Mouse (Mus musculus) liver, postnatal 0 days (tissue): ENCODE data around the gene Ccdc28a. TPM values are rescaled to one million over a fixed set of nuclear protein-coding genes. Genes with fewer than 3 reads are reported as not detected.

Experiments used
- ATAC-seq: fragments of 200-750 bp; cut with Nextera tagmentation; 2 replicates; pipeline ENCODE4 v1.8.0; 2017; ENCODE audit warnings: mild to moderate bottlenecking, moderate library complexity
- DNase-seq: peaks from one replicate; pipeline ENCODE4 v3.0.0-alpha.2; 2016
- H3K27ac ChIP-seq: fragments of 300-500 bp; sonication (generic); 2 replicates; pipeline ENCODE4 v1.5.1; 2014; ENCODE audit warnings: antibody characterized with exemption, moderate library complexity, mild to moderate bottlenecking, low read depth
- H3K27me3 ChIP-seq: fragments of 300-500 bp; sonication (generic); 2 replicates; pipeline ENCODE4 v1.6.1; 2014; ENCODE audit warnings: low read length, control low read depth, mixed read lengths; ENCODE audit not compliant: insufficient read depth
- H3K36me3 ChIP-seq: fragments of 300-500 bp; sonication (generic); replicated peaks from 2 replicates; pipeline ENCODE4 v1.6.1; 2014; ENCODE audit warnings: mild to moderate bottlenecking, control low read depth, low read length, moderate library complexity, mixed read lengths; ENCODE audit not compliant: insufficient read depth
- H3K4me1 ChIP-seq: fragments of 300-500 bp; sonication (generic); 2 replicates; pipeline ENCODE4 v1.6.1; 2014; ENCODE audit warnings: antibody characterized with exemption, mild to moderate bottlenecking, control low read depth; ENCODE audit not compliant: insufficient read depth
- H3K4me2 ChIP-seq: fragments of 300-500 bp; sonication (generic); 2 replicates; pipeline ENCODE4 v1.6.1; 2014; ENCODE audit warnings: low read depth, mild to moderate bottlenecking, low read length, moderate library complexity, mixed read lengths
- H3K4me3 ChIP-seq: fragments of 300-500 bp; sonication (generic); 2 replicates; pipeline ENCODE4 v1.5.1; 2014; ENCODE audit warnings: low read depth, low read length
- H3K9ac ChIP-seq: fragments of 300-500 bp; sonication (generic); replicated peaks from 2 replicates; pipeline ENCODE4 v1.6.1; 2014; ENCODE audit warnings: mild to moderate bottlenecking, moderate library complexity
- H3K9me3 ChIP-seq: fragments of 300-500 bp; sonication (generic); 2 replicates; pipeline ENCODE4 v1.6.1; 2016; ENCODE audit warnings: mild to moderate bottlenecking, control low read depth, low read length, mixed read lengths
- CTCF ChIP-seq: sonication (generic); IDR thresholded peaks from 2 replicates; pipeline ENCODE4 v1.5.1; 2016; ENCODE audit warnings: antibody characterized with exemption, low read depth
- EP300 ChIP-seq: IDR thresholded peaks from 2 replicates; pipeline ENCODE4 v1.6.1; 2016; ENCODE audit warnings: antibody characterized with exemption, low read depth, mild to moderate bottlenecking
- WGBS: fragments of 180-500 bp; shearing (Covaris S2); extraction: QIAGEN DNeasy Blood & Tissue Kit; methylation state at CpG from one replicate; pipeline ENCODE4 v1.1.7; 2014; ENCODE audit not compliant: insufficient replicate concordance; 5-methylcytosine and 5-hydroxymethylcytosine counted together
- polyA plus RNA-seq: library from polyadenylated mRNA; unstranded; fragments of >200 nt; fragmentation: Nextera tagmentation; extraction: Ambion mirVana; gene quantifications from 2 replicates; pipeline ENCODE4 v1.2.1, GENCODE M21; 2015

The Ccdc28a gene
- polyA plus RNA-seq, 1 experiment from 2014 or later: 9.0 TPM

DNA sequence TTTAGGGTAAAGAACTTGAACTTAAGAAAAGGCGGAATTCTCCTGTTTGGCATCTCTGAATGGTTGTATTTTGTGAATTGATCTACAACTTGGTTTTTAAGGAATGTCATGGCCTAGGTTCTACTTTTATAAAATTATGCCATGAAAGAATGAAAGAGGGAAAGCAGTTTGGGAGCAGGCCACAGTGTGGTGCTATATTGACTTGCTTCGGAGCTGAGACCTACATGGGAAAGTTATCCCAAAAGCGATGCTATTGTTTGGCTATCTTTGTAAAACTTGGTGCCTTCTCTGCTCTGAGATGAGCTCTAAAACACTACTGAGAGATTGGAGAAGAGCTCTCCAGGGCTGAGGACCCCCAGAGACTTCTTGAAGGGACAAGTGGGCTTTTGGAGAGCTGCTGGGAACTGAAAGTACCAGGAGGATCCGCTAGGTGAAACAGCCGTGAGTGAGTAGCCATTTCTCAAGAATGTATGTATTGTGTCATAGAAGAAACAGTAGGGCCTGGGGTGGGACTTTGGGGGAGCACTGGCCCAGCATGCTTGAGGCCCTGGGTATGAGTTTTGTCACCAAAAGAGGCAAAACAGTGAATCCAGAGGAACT, 1.6 kb upstream of the Ccdc28a start:
- TF ChIP-seq EP300 (no peak), CTCF (no peak)
- WGBS: 74% methylated on average over 5 of the region's 5 CpGs
- H3K36me3 ChIP-seq: no peaks in the 10 kb centered on the region

DNA sequence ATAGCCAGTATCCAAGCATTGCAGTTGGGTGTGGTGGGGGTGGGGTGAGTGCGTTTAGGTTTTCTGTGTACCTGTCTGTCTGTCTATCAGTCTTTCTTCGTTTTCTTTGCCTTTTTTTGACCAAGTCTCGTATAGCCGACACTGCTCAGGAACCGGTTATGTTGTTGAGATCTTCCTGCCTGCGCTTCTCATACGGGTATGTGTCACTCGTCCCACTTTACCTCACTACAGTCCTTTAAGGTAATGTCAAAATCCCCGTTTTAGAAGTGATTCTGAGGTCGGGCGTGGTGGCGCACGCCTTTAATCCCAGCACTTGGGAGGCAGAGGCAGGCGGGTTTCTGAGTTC, 577 bp upstream of the Ccdc28a start:
- Histone ChIP-seq H3K27ac (0 out of 2 replicates have a peak overlapping the region, but pooled peaks have one; percentile 94), H3K9me3 (no peaks in the 10 kb centered on the region), H3K4me2 (peak overlapping the region; percentile 77), H3K4me1 (peaks cover 4% of the 10 kb centered on the region), H3K36me3 (no peaks in the 10 kb centered on the region), H3K27me3 (no peaks in the 10 kb centered on the region), H3K9ac (no peak overlapping the region), H3K4me3 (peak overlapping the region; percentile 93)
- DNase-seq: no peak
- WGBS: 14% methylated on average over 14 of the region's 14 CpGs
- no peak for ATAC-seq
- TF ChIP-seq CTCF (no peak), EP300 (no peak)

More for the DNA sequence above, 1.6 kb upstream of the Ccdc28a start:
- ATAC-seq (no peak), DNase-seq (no peak)
- Histone ChIP-seq H3K9me3 (no peaks in the 10 kb centered on the region), H3K4me3 (no peak overlapping the region), H3K27me3 (no peaks in the 10 kb centered on the region), H3K4me2 (no peak overlapping the region), H3K27ac (no peak overlapping the region), H3K9ac (no peak overlapping the region), H3K4me1 (peaks cover 4% of the 10 kb centered on the region)

DNA sequence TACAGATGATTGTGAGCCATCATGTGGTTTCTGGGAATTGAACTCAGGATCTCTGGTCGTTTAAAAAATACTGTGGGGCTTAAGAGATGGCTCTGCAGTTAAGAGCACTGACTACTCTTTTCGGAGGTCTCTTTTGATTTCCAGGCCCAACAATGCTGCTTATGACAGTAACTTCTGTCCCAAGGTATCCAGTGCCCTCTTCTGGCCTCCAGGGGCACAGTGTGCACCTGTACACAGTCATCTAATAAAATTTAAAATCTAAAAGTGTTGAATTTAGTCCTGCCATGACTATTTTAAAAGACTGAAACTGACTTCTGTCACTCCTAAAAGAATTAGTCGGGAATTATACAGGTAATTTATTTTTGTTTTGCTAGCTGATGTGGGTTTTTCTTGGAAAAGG, 907 bp downstream of the Ccdc28a start:
- peak overlapping the region; percentile 77 for H3K4me2 ChIP-seq
- no peak overlapping the region for H3K9ac ChIP-seq
- no peak for ATAC-seq
- no peaks in the 10 kb centered on the region for H3K9me3 ChIP-seq
- H3K4me3 ChIP-seq: 0 out of 2 replicates have a peak overlapping the region, but pooled peaks have one; percentile 93
- peak overlapping the region; percentile 94 for H3K27ac ChIP-seq
- 39% methylated on average over 3 of the region's 3 CpGs for WGBS
- DNase-seq: no peak
- H3K36me3 ChIP-seq: no peaks in the 10 kb centered on the region
- TF ChIP-seq EP300: no peak
- TF ChIP-seq CTCF: peak; percentile 41
- no peaks in the 10 kb centered on the region for H3K27me3 ChIP-seq
- H3K4me1 ChIP-seq: peaks cover 4% of the 10 kb centered on the region

DNA sequence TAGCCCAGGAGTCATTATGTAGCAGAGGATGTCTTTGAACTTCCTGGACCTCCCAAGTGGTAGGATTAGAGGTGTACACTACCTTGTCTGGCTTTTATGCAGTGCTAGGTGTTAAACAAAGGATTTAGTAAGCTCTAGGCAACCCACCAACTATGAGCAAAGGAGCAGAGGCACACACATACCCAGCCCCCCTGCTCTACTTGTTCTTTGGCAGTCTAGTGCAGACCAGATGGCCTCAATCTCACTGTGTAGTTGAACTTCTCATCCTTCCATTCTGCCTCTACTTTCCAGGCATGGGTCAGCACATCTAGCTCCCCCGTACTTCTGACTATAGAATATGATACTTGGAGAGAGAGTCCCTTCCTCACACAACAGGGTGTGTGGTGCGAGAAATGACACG, 10.4 kb downstream of the Ccdc28a start:
- H3K9me3 ChIP-seq: no peaks in the 10 kb centered on the region
- H3K27ac ChIP-seq: no peak overlapping the region
- 94% methylated on average over 3 of the region's 3 CpGs for WGBS
- H3K36me3 ChIP-seq: no peaks in the 10 kb centered on the region
- no peaks in the 10 kb centered on the region for H3K27me3 ChIP-seq
- H3K9ac ChIP-seq: no peak overlapping the region
- TF ChIP-seq CTCF: no peak
- TF ChIP-seq EP300: no peak
- no peak overlapping the region for H3K4me3 ChIP-seq
- no peak overlapping the region for H3K4me2 ChIP-seq
- DNase-seq (no peak), ATAC-seq (no peak)
- no peaks in the 10 kb centered on the region for H3K4me1 ChIP-seq

DNA sequence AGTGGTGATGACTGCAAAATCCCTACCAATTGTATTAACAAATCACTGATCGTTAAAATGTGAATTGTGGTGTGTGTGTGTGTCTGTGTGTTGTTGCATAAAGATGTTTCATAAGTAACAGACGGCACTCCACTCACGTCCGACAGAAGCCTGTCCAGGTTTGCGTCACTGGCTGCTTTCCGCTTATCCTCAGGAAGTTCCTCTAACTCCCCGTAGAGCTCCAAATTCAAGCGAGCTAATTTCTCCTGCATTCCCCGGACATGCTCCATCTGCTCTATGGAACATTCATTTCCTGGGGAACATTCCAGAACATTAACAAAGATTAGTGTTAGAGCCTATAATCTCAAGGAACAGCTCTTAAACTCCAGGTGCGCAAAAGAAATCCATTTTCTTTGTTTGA, 15.4 kb downstream of the Ccdc28a start:
- Histone ChIP-seq H3K4me1 (no peaks in the 10 kb centered on the region), H3K27ac (no peak overlapping the region), H3K36me3 (peaks cover 2% of the 10 kb centered on the region; the same call in 1 of the 2 replicates), H3K9me3 (no peaks in the 10 kb centered on the region), H3K27me3 (no peaks in the 10 kb centered on the region), H3K4me2 (no peak overlapping the region), H3K4me3 (no peak overlapping the region), H3K9ac (no peak overlapping the region)
- no peak for ATAC-seq
- TF ChIP-seq EP300 (no peak), CTCF (no peak)
- no peak for DNase-seq
- whole genome bisulfite sequencing: 76% methylated on average over 10 of the region's 10 CpGs

DNA sequence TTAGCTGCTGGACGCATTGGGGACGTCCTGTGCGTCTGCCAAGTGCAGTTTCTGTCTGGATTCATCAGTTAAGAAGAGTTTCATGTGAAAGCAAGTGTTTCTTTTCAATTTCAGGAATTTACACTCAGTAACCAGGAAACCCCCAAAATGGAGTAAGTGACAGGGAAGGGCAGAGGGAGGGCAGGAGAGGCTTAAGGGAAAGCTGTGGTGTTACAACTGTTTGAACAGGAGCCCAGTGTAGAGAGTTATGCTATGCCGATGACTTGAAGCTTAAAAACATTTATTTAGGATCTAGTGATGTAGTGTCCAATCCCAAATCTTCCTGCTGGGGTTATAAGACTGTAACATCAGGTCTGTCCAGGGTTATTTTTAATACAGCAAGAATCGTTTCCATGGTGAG, 20.7 kb downstream of the Ccdc28a start:
- Histone ChIP-seq H3K9me3 (no peaks in the 10 kb centered on the region), H3K9ac (no peak overlapping the region), H3K27me3 (no peaks in the 10 kb centered on the region), H3K4me3 (no peak overlapping the region), H3K36me3 (peaks cover 2% of the 10 kb centered on the region; the same call in 1 of the 2 replicates), H3K27ac (no peak overlapping the region), H3K4me2 (no peak overlapping the region), H3K4me1 (no peaks in the 10 kb centered on the region; the same call in 1 of the 2 replicates)
- no peak for ATAC-seq
- no peak for DNase-seq
- WGBS: 80% methylated on average over 5 of the region's 5 CpGs
- TF ChIP-seq CTCF: no peak
- no peak for TF ChIP-seq EP300
